Mouse (Mus musculus) ES-CJ7 (cell line): ENCODE measurements around the gene Sh3gl2.

ENCODE experiments used
- DNase-seq: peaks from one replicate; pipeline ENCODE4 v3.0.0; 2011; ENCODE audit warnings: low read depth, low spot score

The Sh3gl2 gene

GRCm38 (mm10) chr4:85232386-85233381 is 27.8 kb downstream of the Sh3gl2 start:
- no peak for DNase-seq

- DNase-seq = no peak
Measured at GRCm38 (mm10) chr4:85241675-85242074, 36.7 kb downstream of the Sh3gl2 start.

GRCm38 (mm10) chr4:85242562-85242961 is 37.6 kb downstream of the Sh3gl2 start:
- no peak for DNase-seq

- no peak for DNase-seq
Measured at GRCm38 (mm10) chr4:85248673-85249072, 43.7 kb downstream of the Sh3gl2 start.

GRCm38 (mm10) chr4:85250271-85250670 is 45.3 kb downstream of the Sh3gl2 start:
- DNase-seq = no peak

GRCm38 (mm10) chr4:85250786-85251185 is 45.9 kb downstream of the Sh3gl2 start:
- no peak for DNase-seq

GRCm38 (mm10) chr4:85255771-85256389 is 51.0 kb downstream of the Sh3gl2 start:
- no peak for DNase-seq

- no peak for DNase-seq
Measured at GRCm38 (mm10) chr4:85256461-85257202, 51.7 kb downstream of the Sh3gl2 start.

- no peak for DNase-seq
Measured at GRCm38 (mm10) chr4:85257771-85258341, 52.9 kb downstream of the Sh3gl2 start.

GRCm38 (mm10) chr4:85260687-85261658 is 56.0 kb downstream of the Sh3gl2 start:
- DNase-seq = no peak

- DNase-seq = no peak
Measured at GRCm38 (mm10) chr4:85262146-85262545, 57.2 kb downstream of the Sh3gl2 start.

GRCm38 (mm10) chr4:85262606-85263005 is 57.7 kb downstream of the Sh3gl2 start:
- no peak for DNase-seq

GRCm38 (mm10) chr4:85267456-85267855 is 62.5 kb downstream of the Sh3gl2 start:
- DNase-seq = no peak

- DNase-seq = no peak
Measured at GRCm38 (mm10) chr4:85272877-85273276, 68.0 kb downstream of the Sh3gl2 start.

GRCm38 (mm10) chr4:85273452-85273851 is 68.5 kb downstream of the Sh3gl2 start:
- no peak for DNase-seq

GRCm38 (mm10) chr4:85283151-85283550 is 78.2 kb downstream of the Sh3gl2 start:
- peak; percentile 92 for DNase-seq

GRCm38 (mm10) chr4:85289990-85290389 is 85.1 kb downstream of the Sh3gl2 start:
- DNase-seq = no peak

- peak; percentile 21 for DNase-seq
Measured at GRCm38 (mm10) chr4:85291296-85291695, 86.4 kb downstream of the Sh3gl2 start.

GRCm38 (mm10) chr4:85293368-85293767 is 88.4 kb downstream of the Sh3gl2 start:
- no peak for DNase-seq

- no peak for DNase-seq
Measured at GRCm38 (mm10) chr4:85300610-85301405, 95.9 kb downstream of the Sh3gl2 start.
